Mouse (Mus musculus) lung, embryonic 14.5 days (tissue): ENCODE data around the gene Cd160. TPM values are rescaled to one million over a fixed set of nuclear protein-coding genes. Genes with fewer than 3 reads are reported as not detected.

Experiments
- ATAC-seq: fragments of 200-750 bp; cut with Nextera tagmentation; 2 replicates; pipeline ENCODE4 v1.8.0; 2017; ENCODE audit warnings: mild to moderate bottlenecking, moderate TSS enrichment, moderate library complexity; ENCODE audit not compliant: insufficient read depth
- DNase-seq: peaks from one replicate; pipeline ENCODE4 v3.0.0-alpha.2; 2015
- H3K27ac ChIP-seq: fragments of 300-500 bp; sonication (generic); 2 replicates; pipeline ENCODE4 v1.5.1; 2014; ENCODE audit warnings: low read depth, mild to moderate bottlenecking, moderate library complexity
- H3K27me3 ChIP-seq: fragments of 300-500 bp; sonication (generic); 2 replicates; pipeline ENCODE4 v1.6.1; 2014; ENCODE audit warnings: low read length, control low read depth; ENCODE audit not compliant: insufficient read depth
- H3K36me3 ChIP-seq: fragments of 300-500 bp; sonication (generic); 2 replicates; pipeline ENCODE4 v1.6.1; 2014; ENCODE audit warnings: control low read depth; ENCODE audit not compliant: insufficient read depth
- H3K4me1 ChIP-seq: fragments of 300-500 bp; sonication (generic); 2 replicates; pipeline ENCODE4 v1.6.1; 2014; ENCODE audit warnings: antibody characterized with exemption, control low read depth; ENCODE audit not compliant: insufficient read depth
- H3K4me2 ChIP-seq: fragments of 300-500 bp; sonication (generic); 2 replicates; pipeline ENCODE4 v1.6.1; 2014; ENCODE audit warnings: mild to moderate bottlenecking
- H3K4me3 ChIP-seq: fragments of 300-500 bp; sonication (generic); 2 replicates; pipeline ENCODE4 v1.5.1; 2014; ENCODE audit warnings: low read depth, low read length
- H3K9ac ChIP-seq: fragments of 300-500 bp; sonication (generic); 2 replicates; pipeline ENCODE4 v1.6.1; 2014
- H3K9me3 ChIP-seq: fragments of 300-500 bp; sonication (generic); 2 replicates; pipeline ENCODE4 v1.6.1; 2016; ENCODE audit warnings: low read depth, low read length, control low read depth
- CTCF ChIP-seq: IDR thresholded peaks from 2 replicates; pipeline ENCODE4 v1.5.1; 2016; ENCODE audit warnings: antibody characterized with exemption, low read depth
- WGBS: fragments of 180-500 bp; shearing (Covaris S2); extraction: QIAGEN DNeasy Blood & Tissue Kit; methylation state at CpG from one replicate; pipeline ENCODE4 v1.1.7; 2014; 5-methylcytosine and 5-hydroxymethylcytosine counted together
- polyA plus RNA-seq: library from polyadenylated mRNA; unstranded; fragments of >200 nt; fragmentation: Nextera tagmentation; extraction: Ambion mirVana; gene quantifications from 2 replicates; pipeline ENCODE4 v1.2.1, GENCODE M21; 2014

The Cd160 gene
- polyA plus RNA-seq, 1 experiment from 2014 or later, result 0.07 TPM

GRCm38 (mm10) chr3:96802214-96802613 is 26.9 kb downstream of the Cd160 start:
- DNase-seq (no peak), ATAC-seq (no peak)
- H3K36me3 ChIP-seq, result no peaks in the 10 kb centered on the region
- H3K9ac ChIP-seq, result no peak overlapping the region
- H3K4me3 ChIP-seq, result no peak overlapping the region
- TF ChIP-seq CTCF, result no peak
- no peak overlapping the region for H3K27ac ChIP-seq
- no peaks in the 10 kb centered on the region for H3K9me3 ChIP-seq
- H3K4me2 ChIP-seq, result no peak overlapping the region
- H3K4me1 ChIP-seq, result no peaks in the 10 kb centered on the region
- 31% methylated on average over 1 of the region's 1 CpGs for WGBS
- H3K27me3 ChIP-seq, result no peaks in the 10 kb centered on the region

DNA sequence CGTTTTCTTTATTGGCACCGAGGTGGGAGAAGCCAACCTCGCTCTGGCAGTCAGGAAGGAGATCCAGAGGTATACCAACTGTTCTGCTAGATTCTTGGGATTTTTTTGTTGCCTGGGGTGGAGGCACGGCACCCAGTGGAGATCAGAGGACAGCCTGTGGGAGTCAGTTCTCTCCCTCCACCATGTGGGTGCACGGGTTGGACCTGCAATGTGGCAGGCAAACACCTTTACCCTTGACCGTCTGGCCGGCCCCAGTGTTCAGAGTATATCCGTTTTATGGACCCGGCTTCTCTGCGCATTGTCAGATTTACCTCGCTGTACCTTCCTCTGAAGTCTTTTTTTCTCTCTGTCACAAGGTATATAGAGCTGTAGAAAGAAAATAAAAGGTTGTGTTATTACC is 28.9 kb downstream of the Cd160 start:
- H3K9me3 ChIP-seq, result no peaks in the 10 kb centered on the region
- WGBS, result 72% methylated on average over 11 of the region's 11 CpGs
- no peak overlapping the region for H3K4me3 ChIP-seq
- no peak for DNase-seq
- H3K27me3 ChIP-seq, result no peaks in the 10 kb centered on the region
- H3K27ac ChIP-seq, result no peak overlapping the region
- H3K4me1 ChIP-seq, result no peaks in the 10 kb centered on the region
- no peak for ATAC-seq
- H3K9ac ChIP-seq, result no peak overlapping the region
- TF ChIP-seq CTCF, result no peak
- no peaks in the 10 kb centered on the region for H3K36me3 ChIP-seq
- no peak overlapping the region for H3K4me2 ChIP-seq

DNA sequence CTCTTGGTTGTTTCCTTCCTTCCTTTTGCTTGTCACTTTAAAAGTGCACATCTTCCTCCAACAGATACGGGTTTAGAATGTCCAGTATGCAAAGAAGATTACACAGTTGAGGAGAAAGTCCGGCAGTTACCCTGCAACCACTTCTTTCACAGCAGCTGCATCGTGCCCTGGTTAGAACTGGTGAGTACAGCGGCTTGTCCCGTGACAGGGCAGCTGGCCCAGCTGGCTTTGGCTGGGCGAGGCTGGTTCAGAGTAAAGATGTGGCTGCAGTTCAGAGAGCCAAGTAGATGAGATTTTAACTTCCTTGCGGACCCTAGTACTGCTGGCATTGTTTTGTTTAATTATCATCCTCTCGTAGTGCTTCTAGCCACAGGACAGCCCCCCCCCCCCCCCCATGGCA is 40.6 kb downstream of the Cd160 start:
- no peak overlapping the region for H3K4me3 ChIP-seq
- H3K27ac ChIP-seq, result no peak overlapping the region
- 83% methylated on average over 8 of the region's 8 CpGs for WGBS
- no peaks in the 10 kb centered on the region for H3K9me3 ChIP-seq
- no peak overlapping the region for H3K9ac ChIP-seq
- no peaks in the 10 kb centered on the region for H3K4me1 ChIP-seq
- no peaks in the 10 kb centered on the region for H3K27me3 ChIP-seq
- no peak overlapping the region for H3K4me2 ChIP-seq
- peaks cover 43% of the 10 kb centered on the region; the same call in 1 of the 2 replicates for H3K36me3 ChIP-seq
- no peak for ATAC-seq
- TF ChIP-seq CTCF, result no peak
- DNase-seq, result no peak

GRCm38 (mm10) chr3:96787784-96788183 is 41.4 kb downstream of the Cd160 start:
- no peak for TF ChIP-seq CTCF
- no peak overlapping the region for H3K27ac ChIP-seq
- ATAC-seq, result no peak
- H3K4me3 ChIP-seq, result no peak overlapping the region
- H3K9ac ChIP-seq, result no peak overlapping the region
- no peaks in the 10 kb centered on the region for H3K27me3 ChIP-seq
- WGBS, result 92% methylated on average over 1 of the region's 1 CpGs
- no peak for DNase-seq
- H3K4me2 ChIP-seq, result no peak overlapping the region
- peaks cover 43% of the 10 kb centered on the region; the same call in 1 of the 2 replicates for H3K36me3 ChIP-seq
- H3K4me1 ChIP-seq, result no peaks in the 10 kb centered on the region
- no peaks in the 10 kb centered on the region for H3K9me3 ChIP-seq

- no peak overlapping the region for H3K27ac ChIP-seq
- H3K27me3 ChIP-seq, result no peaks in the 10 kb centered on the region
- peaks cover 9% of the 10 kb centered on the region; the same call in 1 of the 2 replicates for H3K36me3 ChIP-seq
- DNase-seq (no peak), ATAC-seq (no peak)
- no peaks in the 10 kb centered on the region for H3K9me3 ChIP-seq
- H3K4me3 ChIP-seq, result no peak overlapping the region
- 68% methylated on average over 8 of the region's 8 CpGs for WGBS
- TF ChIP-seq CTCF, result no peak
- H3K4me1 ChIP-seq, result no peaks in the 10 kb centered on the region
- no peak overlapping the region for H3K9ac ChIP-seq
- no peak overlapping the region for H3K4me2 ChIP-seq
Observed at GRCm38 (mm10) chr3:96782236-96782635, 46.9 kb downstream of the Cd160 start.

DNA sequence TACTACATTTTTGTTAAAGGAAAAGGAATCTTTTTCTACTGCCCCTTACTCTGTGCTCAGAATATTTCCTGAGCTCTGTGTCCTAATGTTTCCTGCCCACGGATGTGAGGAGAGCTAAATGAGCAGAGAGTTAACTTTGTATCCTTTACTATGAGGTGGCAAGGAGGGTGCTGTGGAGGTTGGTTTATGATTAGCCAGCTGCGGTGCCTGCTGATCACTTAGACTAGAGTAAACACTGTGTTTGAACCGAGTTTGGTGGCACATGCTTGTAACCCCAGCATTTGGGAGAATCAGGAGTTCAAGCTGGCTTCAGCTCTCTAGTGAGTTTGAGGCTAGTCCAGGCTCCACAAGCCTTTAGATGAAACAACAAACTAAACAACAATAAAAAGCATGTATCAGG is 52.0 kb downstream of the Cd160 start:
- H3K4me3 ChIP-seq, result no peak overlapping the region
- H3K4me1 ChIP-seq, result no peaks in the 10 kb centered on the region
- no peaks in the 10 kb centered on the region for H3K27me3 ChIP-seq
- DNase-seq (no peak), ATAC-seq (no peak)
- H3K9me3 ChIP-seq, result no peaks in the 10 kb centered on the region
- WGBS, result 44% methylated on average over 3 of the region's 3 CpGs
- no peaks in the 10 kb centered on the region for H3K36me3 ChIP-seq
- H3K4me2 ChIP-seq, result no peak overlapping the region
- H3K9ac ChIP-seq, result no peak overlapping the region
- TF ChIP-seq CTCF, result no peak
- no peak overlapping the region for H3K27ac ChIP-seq

- no peak for ATAC-seq
- Histone ChIP-seq H3K9ac (no peak overlapping the region), H3K9me3 (no peaks in the 10 kb centered on the region), H3K27ac (no peak overlapping the region), H3K27me3 (no peaks in the 10 kb centered on the region), H3K4me3 (no peak overlapping the region), H3K4me2 (no peak overlapping the region), H3K36me3 (no peaks in the 10 kb centered on the region), H3K4me1 (no peaks in the 10 kb centered on the region)
- 45% methylated on average over 1 of the region's 1 CpGs for WGBS
- DNase-seq, result no peak
- no peak for TF ChIP-seq CTCF
Observed at GRCm38 (mm10) chr3:96772949-96773348, 56.2 kb downstream of the Cd160 start.

GRCm38 (mm10) chr3:96769971-96770370 is 59.2 kb downstream of the Cd160 start:
- DNase-seq (no peak), ATAC-seq (no peak)
- H3K27me3 ChIP-seq, result no peaks in the 10 kb centered on the region
- H3K4me1 ChIP-seq, result no peaks in the 10 kb centered on the region
- TF ChIP-seq CTCF, result no peak
- H3K36me3 ChIP-seq, result no peaks in the 10 kb centered on the region
- 86% methylated on average over 5 of the region's 5 CpGs for WGBS
- H3K9ac ChIP-seq, result no peak overlapping the region
- H3K9me3 ChIP-seq, result no peaks in the 10 kb centered on the region
- H3K27ac ChIP-seq, result no peak overlapping the region
- H3K4me3 ChIP-seq, result no peak overlapping the region
- no peak overlapping the region for H3K4me2 ChIP-seq
